Mouse (Mus musculus): ENCODE results near the gene Gpr156.
A peak's percentile ranks its signal among the peaks of the same experiment; 100 is the strongest.

DNA sequence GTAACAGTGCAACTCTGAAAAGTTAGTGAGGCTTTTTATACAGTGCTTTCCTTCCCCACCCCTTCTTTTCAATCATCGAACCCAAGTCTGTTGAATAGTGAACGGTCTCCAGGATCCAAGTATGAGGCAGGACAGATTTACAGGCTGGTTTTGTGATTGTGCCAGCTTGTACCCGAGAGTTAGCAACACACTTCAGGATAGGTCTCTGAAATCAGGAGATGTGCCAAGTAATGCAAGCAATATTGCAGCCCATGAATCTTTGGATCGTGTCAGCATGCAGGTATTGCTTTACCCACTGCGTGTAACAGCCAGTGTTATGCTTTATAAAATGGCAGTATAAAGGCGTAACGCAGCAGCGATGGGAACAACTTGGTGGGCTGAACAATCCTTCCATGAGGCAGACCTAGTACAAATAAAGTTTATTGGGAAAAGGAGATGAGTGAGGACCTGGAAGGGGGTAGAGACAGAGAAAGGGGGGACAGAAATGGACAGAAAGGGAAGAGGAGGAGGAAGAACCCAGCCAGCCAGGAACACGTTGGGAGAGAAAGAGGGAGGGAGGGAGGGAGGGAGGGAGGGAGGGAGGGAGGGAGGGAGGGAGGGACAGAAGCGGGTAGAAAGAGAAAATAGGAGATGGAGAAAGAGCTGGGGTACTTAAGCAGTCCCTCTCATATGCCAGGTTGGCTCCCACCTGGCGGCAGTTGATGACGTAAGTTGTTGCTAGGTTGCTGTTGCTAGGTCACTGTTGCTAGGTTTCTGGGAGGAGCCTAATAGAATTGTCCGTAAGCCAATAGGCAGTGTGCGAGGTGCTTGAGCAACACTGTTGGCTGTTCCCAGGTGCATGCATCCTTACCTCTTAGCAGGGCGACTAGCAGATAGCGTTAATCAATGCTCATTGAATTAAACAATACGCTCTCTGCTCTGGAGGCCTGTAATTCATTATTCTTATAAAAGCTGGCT, 22.1 kb downstream of the Gpr156 start:
- peak; percentile 85; the same call in 1 of the 2 replicates for TF ChIP-seq POLR2A (IDR thresholded peaks at IDR 0.05; ENCODE audit: control insufficient read depth, low read depth, low read length)
- no peak for TF ChIP-seq CTCF (IDR thresholded peaks at IDR 0.05; ENCODE audit: control insufficient read depth, insufficient read depth, insufficient replicate concordance, low read depth, low read length)

Measured in testis, adult 2 months (tissue).